Mouse (Mus musculus): ENCODE measurements at regions not wholly inside any gene's neighbourhood (a gene's known extent, or its start where the extent isn't known, plus 50 kb on each side); places are given as distances from the start of the nearest gene placed in this dataset.

- Histone ChIP-seq H3K4me1 (peaks cover 26% of the 10 kb centered on the region), H3K9ac (no peak overlapping the region), H3K27me3 (no peaks in the 10 kb centered on the region), H3K36me3 (replicated peaks) (no peaks in the 10 kb centered on the region), H3K9me3 (peaks cover 23% of the 10 kb centered on the region), H3K4me3 (replicated peaks) (no peak overlapping the region), H3K27ac (peak overlapping the region; percentile 84), H3K4me2 (no peak overlapping the region)
- 13% methylated on average over 4 of the region's 4 CpGs for WGBS
- ATAC-seq (ENCODE audit: low FRiP score) = no peak
These were observed 246.1 kb downstream of the Tmem38b start for GRCm38 (mm10) chr4:54071951-54072350.

- 23% methylated on average over 3 of the region's 3 CpGs for WGBS
- peak; percentile 34; the same call in 1 of the 2 replicates for ATAC-seq (ENCODE audit: low FRiP score)
- H3K4me2 ChIP-seq = no peak overlapping the region
- no peak overlapping the region for H3K4me3 ChIP-seq (replicated peaks)
- no peaks in the 10 kb centered on the region for H3K27me3 ChIP-seq
- H3K27ac ChIP-seq = peak overlapping the region; percentile 84
- no peak overlapping the region for H3K9ac ChIP-seq
- H3K4me1 ChIP-seq = peaks cover 26% of the 10 kb centered on the region
- peaks cover 23% of the 10 kb centered on the region for H3K9me3 ChIP-seq
- no peaks in the 10 kb centered on the region for H3K36me3 ChIP-seq (replicated peaks)
These were observed 246.6 kb downstream of the Tmem38b start for GRCm38 (mm10) chr4:54072482-54072881.

- Histone ChIP-seq H3K27me3 (no peaks in the 10 kb centered on the region), H3K9me3 (peaks cover 23% of the 10 kb centered on the region), H3K27ac (peak overlapping the region; percentile 84), H3K9ac (no peak overlapping the region), H3K4me2 (peak overlapping the region; percentile 15), H3K36me3 (replicated peaks) (no peaks in the 10 kb centered on the region), H3K4me3 (replicated peaks) (no peak overlapping the region), H3K4me1 (peaks cover 26% of the 10 kb centered on the region)
- peak; percentile 90 for ATAC-seq (ENCODE audit: low FRiP score)
- 2% methylated on average over 10 of the region's 10 CpGs for WGBS
These were observed 247.1 kb downstream of the Tmem38b start for GRCm38 (mm10) chr4:54072932-54073331.

- no peaks in the 10 kb centered on the region for H3K27me3 ChIP-seq
- H3K9ac ChIP-seq = no peak overlapping the region
- peaks cover 23% of the 10 kb centered on the region for H3K9me3 ChIP-seq
- H3K4me3 ChIP-seq (replicated peaks) = no peak overlapping the region
- WGBS = 31% methylated on average over 7 of the region's 7 CpGs
- no peak; the same call in 1 of the 2 replicates for ATAC-seq (ENCODE audit: low FRiP score)
- H3K27ac ChIP-seq = peak overlapping the region; percentile 84
- H3K4me2 ChIP-seq = no peak overlapping the region
- no peaks in the 10 kb centered on the region for H3K36me3 ChIP-seq (replicated peaks)
- peaks cover 26% of the 10 kb centered on the region for H3K4me1 ChIP-seq
These were observed 247.6 kb downstream of the Tmem38b start for GRCm38 (mm10) chr4:54073483-54073882.

- Histone ChIP-seq H3K9ac (no peak overlapping the region), H3K27ac (peak overlapping the region; percentile 84; the same call in 1 of the 2 replicates), H3K27me3 (no peaks in the 10 kb centered on the region), H3K4me3 (replicated peaks) (no peak overlapping the region), H3K9me3 (peaks cover 16% of the 10 kb centered on the region), H3K4me1 (peaks cover 26% of the 10 kb centered on the region), H3K4me2 (no peak overlapping the region), H3K36me3 (replicated peaks) (no peaks in the 10 kb centered on the region)
- no peak for ATAC-seq (ENCODE audit: low FRiP score)
- 53% methylated on average over 5 of the region's 5 CpGs for WGBS
These were observed 248.4 kb downstream of the Tmem38b start for GRCm38 (mm10) chr4:54074226-54074625.

- Histone ChIP-seq H3K4me3 (replicated peaks) (no peak overlapping the region), H3K4me2 (no peak overlapping the region), H3K36me3 (replicated peaks) (no peaks in the 10 kb centered on the region), H3K4me1 (no peaks in the 10 kb centered on the region), H3K9ac (no peak overlapping the region), H3K27ac (no peak overlapping the region), H3K27me3 (no peaks in the 10 kb centered on the region), H3K9me3 (no peaks in the 10 kb centered on the region)
- WGBS = 47% methylated on average over 9 of the region's 9 CpGs
- no peak for ATAC-seq (ENCODE audit: low FRiP score)
These were observed 254.7 kb downstream of the Tmem38b start for GRCm38 (mm10) chr4:54080526-54080925.

GRCm38 (mm10) chr4:54081411-54081810 is 255.6 kb downstream of the Tmem38b start:
- H3K36me3 ChIP-seq (replicated peaks) = no peaks in the 10 kb centered on the region
- no peak overlapping the region for H3K4me2 ChIP-seq
- no peak overlapping the region for H3K9ac ChIP-seq
- no peaks in the 10 kb centered on the region for H3K4me1 ChIP-seq
- no peak overlapping the region for H3K27ac ChIP-seq
- no peak overlapping the region for H3K4me3 ChIP-seq (replicated peaks)
- WGBS = 84% methylated on average over 5 of the region's 5 CpGs
- no peak for ATAC-seq (ENCODE audit: low FRiP score)
- no peaks in the 10 kb centered on the region for H3K27me3 ChIP-seq
- no peaks in the 10 kb centered on the region for H3K9me3 ChIP-seq

GRCm38 (mm10) chr4:54084747-54085146 is 258.9 kb downstream of the Tmem38b start:
- H3K27ac ChIP-seq = no peak overlapping the region
- no peaks in the 10 kb centered on the region for H3K4me1 ChIP-seq
- ATAC-seq (ENCODE audit: low FRiP score) = no peak
- no peaks in the 10 kb centered on the region for H3K36me3 ChIP-seq (replicated peaks)
- H3K27me3 ChIP-seq = no peaks in the 10 kb centered on the region
- no peak overlapping the region for H3K4me2 ChIP-seq
- H3K9me3 ChIP-seq = no peaks in the 10 kb centered on the region
- H3K4me3 ChIP-seq (replicated peaks) = no peak overlapping the region
- no peak overlapping the region for H3K9ac ChIP-seq
- 96% methylated on average over 6 of the region's 6 CpGs for WGBS

GRCm38 (mm10) chr4:54094285-54094997 is 268.6 kb downstream of the Tmem38b start:
- Histone ChIP-seq H3K4me1 (no peaks in the 10 kb centered on the region), H3K27ac (no peak overlapping the region)
- 80% methylated on average over 7 of the region's 7 CpGs for WGBS

GRCm38 (mm10) chr4:54095200-54095930 is 269.5 kb downstream of the Tmem38b start:
- H3K27me3 ChIP-seq = no peaks in the 10 kb centered on the region
- 65% methylated on average over 4 of the region's 4 CpGs for WGBS
- ATAC-seq (ENCODE audit: low FRiP score) = no peak
- H3K4me2 ChIP-seq = no peak overlapping the region
- H3K4me3 ChIP-seq (replicated peaks) = no peak overlapping the region
- no peaks in the 10 kb centered on the region for H3K36me3 ChIP-seq (replicated peaks)
- no peak overlapping the region for H3K9ac ChIP-seq
- H3K4me1 ChIP-seq = no peaks in the 10 kb centered on the region
- H3K27ac ChIP-seq = no peak overlapping the region
- H3K9me3 ChIP-seq = no peaks in the 10 kb centered on the region

More at GRCm38 (mm10) chr4:54094285-54094997, 268.6 kb downstream of the Tmem38b start:
- Histone ChIP-seq H3K27me3 (no peaks in the 10 kb centered on the region), H3K9ac (no peak overlapping the region), H3K4me3 (replicated peaks) (no peak overlapping the region), H3K9me3 (no peaks in the 10 kb centered on the region), H3K4me2 (no peak overlapping the region), H3K36me3 (replicated peaks) (no peaks in the 10 kb centered on the region)
- no peak for ATAC-seq (ENCODE audit: low FRiP score)

- Histone ChIP-seq H3K4me2 (no peak overlapping the region), H3K36me3 (replicated peaks) (no peaks in the 10 kb centered on the region), H3K9me3 (no peaks in the 10 kb centered on the region), H3K27me3 (no peaks in the 10 kb centered on the region), H3K27ac (no peak overlapping the region), H3K4me1 (no peaks in the 10 kb centered on the region), H3K9ac (no peak overlapping the region), H3K4me3 (replicated peaks) (no peak overlapping the region)
- WGBS = 88% methylated on average over 2 of the region's 2 CpGs
- no peak for ATAC-seq (ENCODE audit: low FRiP score)
These were observed 271.7 kb downstream of the Tmem38b start for GRCm38 (mm10) chr4:54097543-54097942.

- Histone ChIP-seq H3K27ac (no peak overlapping the region), H3K9ac (no peak overlapping the region), H3K4me3 (replicated peaks) (no peak overlapping the region), H3K4me1 (no peaks in the 10 kb centered on the region), H3K36me3 (replicated peaks) (no peaks in the 10 kb centered on the region), H3K4me2 (no peak overlapping the region), H3K9me3 (no peaks in the 10 kb centered on the region), H3K27me3 (no peaks in the 10 kb centered on the region)
- no peak for ATAC-seq (ENCODE audit: low FRiP score)
These were observed 274.4 kb downstream of the Tmem38b start for GRCm38 (mm10) chr4:54100282-54100681.

- H3K27ac ChIP-seq = no peak overlapping the region
- no peaks in the 10 kb centered on the region for H3K9me3 ChIP-seq
- 92% methylated on average over 4 of the region's 4 CpGs for WGBS
- H3K4me3 ChIP-seq (replicated peaks) = no peak overlapping the region
- H3K36me3 ChIP-seq (replicated peaks) = no peaks in the 10 kb centered on the region
- H3K4me1 ChIP-seq = 0 out of 2 replicates have a peak, but pooled peaks cover 8% of the 10 kb centered on the region
- H3K9ac ChIP-seq = no peak overlapping the region
- ATAC-seq (ENCODE audit: low FRiP score) = no peak
- no peaks in the 10 kb centered on the region for H3K27me3 ChIP-seq
- no peak overlapping the region for H3K4me2 ChIP-seq
These were observed 281.1 kb downstream of the Tmem38b start for GRCm38 (mm10) chr4:54106976-54107375.
